Mouse (Mus musculus) frontal cortex, postnatal 10 days (tissue): ENCODE measurements around the gene Abcc12.
A peak's percentile ranks its signal among the peaks of the same experiment; 100 is the strongest.

Experiments used
- DNase-seq, 2 experiments: peaks; one replicate each; pipeline ENCODE4 v3.0.0; 2022; ENCODE audit warnings: low spot score in 2 of 2, mixed read lengths in 1 of 2

The Abcc12 gene

GRCm38 (mm10) chr8:86512886-86513285, 67.6 kb downstream of the Abcc12 start:
- DNase-seq = no peak

- DNase-seq = no peak
These were observed 68.2 kb downstream of the Abcc12 start for GRCm38 (mm10) chr8:86512131-86512792.

GRCm38 (mm10) chr8:86501341-86501740, 79.1 kb downstream of the Abcc12 start:
- no peak for DNase-seq

- DNase-seq = no peak
These were observed 85.4 kb downstream of the Abcc12 start for GRCm38 (mm10) chr8:86495056-86495455.

- no peak for DNase-seq
These were observed 86.6 kb downstream of the Abcc12 start for GRCm38 (mm10) chr8:86493841-86494240.

- DNase-seq = no peak
These were observed 95.1 kb downstream of the Abcc12 start for GRCm38 (mm10) chr8:86485411-86485810.

GRCm38 (mm10) chr8:86484244-86484643, 96.2 kb downstream of the Abcc12 start:
- no peak for DNase-seq

GRCm38 (mm10) chr8:86482116-86482515, 98.4 kb downstream of the Abcc12 start:
- no peak for DNase-seq

- peak in 1 of 2 experiments; percentile 45 for DNase-seq
These were observed 104.6 kb downstream of the Abcc12 start for GRCm38 (mm10) chr8:86475711-86476438.

GRCm38 (mm10) chr8:86474461-86474860, 106.0 kb downstream of the Abcc12 start:
- DNase-seq = no peak

GRCm38 (mm10) chr8:86473121-86473520, 107.4 kb downstream of the Abcc12 start:
- DNase-seq = no peak

GRCm38 (mm10) chr8:86470717-86471116, 109.8 kb downstream of the Abcc12 start:
- no peak for DNase-seq

- no peak for DNase-seq
These were observed 117.3 kb downstream of the Abcc12 start for GRCm38 (mm10) chr8:86463215-86463614.

GRCm38 (mm10) chr8:86460372-86460771, 120.1 kb downstream of the Abcc12 start:
- no peak for DNase-seq

GRCm38 (mm10) chr8:86453697-86454480, 126.6 kb downstream of the Abcc12 start:
- no peak for DNase-seq

- DNase-seq = no peak
These were observed 130.5 kb downstream of the Abcc12 start for GRCm38 (mm10) chr8:86449870-86450515.

GRCm38 (mm10) chr8:86445516-86445915, 135.0 kb downstream of the Abcc12 start:
- no peak for DNase-seq

GRCm38 (mm10) chr8:86443744-86444143, 136.7 kb downstream of the Abcc12 start:
- peak in 1 of 2 experiments; percentile 18 for DNase-seq

- no peak for DNase-seq
These were observed 141.5 kb downstream of the Abcc12 start for GRCm38 (mm10) chr8:86438983-86439299.

GRCm38 (mm10) chr8:86438133-86438982, 142.1 kb downstream of the Abcc12 start:
- peak; percentile 62 to 84 for DNase-seq

GRCm38 (mm10) chr8:86437418-86437817, 143.1 kb downstream of the Abcc12 start:
- DNase-seq = peak in 1 of 2 experiments; percentile 38
